Mouse (Mus musculus): ENCODE measurements at regions not wholly inside any gene's neighbourhood (a gene's known extent, or its start where the extent isn't known, plus 50 kb on each side); places are given as distances from the start of the nearest gene placed in this dataset.

- TF ChIP-seq CTCF (conservative IDR thresholded peaks at IDR 0.05 in 1 of 2, IDR thresholded peaks at IDR 0.05 in 1 of 2; ENCODE audit: low read depth in 2 of 2, low read length in 2 of 2): no peak
- TF ChIP-seq EP300 (IDR thresholded peaks at IDR 0.05; ENCODE audit: low read length): no peak
- TF ChIP-seq MAFK (IDR thresholded peaks at IDR 0.05; ENCODE audit: insufficient replicate concordance, low read length): no peak
- TF ChIP-seq MEF2A (IDR thresholded peaks at IDR 0.05; ENCODE audit: borderline replicate concordance, low read depth, low read length): no peak
- no peak for TF ChIP-seq POLR2A (IDR thresholded peaks at IDR 0.05; ENCODE audit: low read depth, low read length)
- no peak for TF ChIP-seq NELFE (IDR thresholded peaks at IDR 0.05; ENCODE audit: low read depth, low read length)
Observed at GRCm38 (mm10) chr13:47365776-47366175, 243.3 kb downstream of the Rnf144b start.
